Mouse (Mus musculus) spleen, adult 2 months (tissue): ENCODE results near the gene Lmod3. TPM values are rescaled to one million over a fixed set of nuclear protein-coding genes. Genes with fewer than 3 reads are reported as not detected.

Experiments
- DNase-seq, 2 experiments: peaks; one replicate each; pipeline versions ENCODE4 v3.0.0 to v3.0.0-alpha.2; 2012 to 2021; ENCODE audit warnings: low spot score in 2 of 2, low read depth in 1 of 2
- H3K27ac ChIP-seq: fragments of 200-500 bp; 2 replicates; pipeline ENCODE4 v1.5.1; 2012; ENCODE audit warnings: low read length, inconsistent platforms; ENCODE audit not compliant: insufficient read depth
- H3K27me3 ChIP-seq: fragments of 200-500 bp; 2 replicates; pipeline ENCODE4 v1.6.1; 2012; ENCODE audit warnings: mild to moderate bottlenecking, moderate library complexity, low read length, inconsistent platforms; ENCODE audit not compliant: control insufficient read depth, insufficient read depth
- H3K36me3 ChIP-seq: fragments of 200-500 bp; 2 replicates; pipeline ENCODE4 v1.6.1; 2012; ENCODE audit warnings: mild to moderate bottlenecking, low read length, inconsistent platforms; ENCODE audit not compliant: control insufficient read depth, insufficient read depth
- H3K4me1 ChIP-seq: fragments of 200-500 bp; 2 replicates; pipeline ENCODE4 v1.6.1; 2011; ENCODE audit warnings: inconsistent platforms; ENCODE audit not compliant: control insufficient read depth, insufficient read depth, insufficient read length
- H3K4me3 ChIP-seq: fragments of 200-500 bp; 2 replicates; pipeline ENCODE4 v1.5.1; 2011; ENCODE audit warnings: mild to moderate bottlenecking, inconsistent platforms; ENCODE audit not compliant: insufficient read depth, insufficient read length; ENCODE audit errors: extremely low read depth
- CTCF ChIP-seq: fragments of 200-500 bp; IDR thresholded peaks from 2 replicates; pipeline ENCODE4 v1.5.1; 2011; ENCODE audit warnings: mild to moderate bottlenecking, inconsistent platforms; ENCODE audit not compliant: insufficient read depth, insufficient read length, insufficient replicate concordance; ENCODE audit errors: extremely low read depth
- POLR2A ChIP-seq: fragments of 200-500 bp; IDR thresholded peaks from 2 replicates; pipeline ENCODE4 v1.6.1; 2011; ENCODE audit warnings: low read depth, low read length, inconsistent platforms
- WGBS: fragments of 180-500 bp; shearing (Covaris S2); methylation state at CpG from one replicate; pipeline ENCODE4 v1.1.7; 2018; 5-methylcytosine and 5-hydroxymethylcytosine counted together
- polyA plus RNA-seq: library from polyadenylated mRNA; depleted of rRNA; stranded (reverse); fragments of >200 nt; gene quantifications from 2 replicates; pipeline ENCODE4 v1.2.3, GENCODE M21; 2012

The Lmod3 gene
- polyA plus RNA-seq, 1 experiment, result not detected

GRCm38 (mm10) chr6:97289316-97289820 lies 36.8 kb upstream of the Lmod3 start:
- Histone ChIP-seq H3K4me3 (no peak overlapping the region), H3K27me3 (no peaks in the 10 kb centered on the region), H3K36me3 (no peaks in the 10 kb centered on the region), H3K4me1 (peaks cover 7% of the 10 kb centered on the region; the same call in 1 of the 2 replicates), H3K27ac (no peak overlapping the region)
- DNase-seq, result no peak
- 57% methylated on average over 10 of the region's 10 CpGs for WGBS
- TF ChIP-seq POLR2A (no peak), CTCF (no peak)

- TF ChIP-seq POLR2A (no peak), CTCF (no peak)
- H3K27me3 ChIP-seq, result no peaks in the 10 kb centered on the region
- no peak overlapping the region for H3K4me3 ChIP-seq
- no peak for DNase-seq
- no peaks in the 10 kb centered on the region for H3K36me3 ChIP-seq
- 91% methylated on average over 19 of the region's 19 CpGs for WGBS
- H3K4me1 ChIP-seq, result no peaks in the 10 kb centered on the region
- H3K27ac ChIP-seq, result no peak overlapping the region
Observed at GRCm38 (mm10) chr6:97288047-97288855, 35.7 kb upstream of the Lmod3 start.

GRCm38 (mm10) chr6:97286332-97286731 lies 33.8 kb upstream of the Lmod3 start:
- TF ChIP-seq CTCF, result no peak
- no peak for TF ChIP-seq POLR2A
- Histone ChIP-seq H3K4me3 (no peak overlapping the region), H3K27ac (no peak overlapping the region), H3K27me3 (no peaks in the 10 kb centered on the region), H3K4me1 (no peaks in the 10 kb centered on the region), H3K36me3 (no peaks in the 10 kb centered on the region)
- 94% methylated on average over 5 of the region's 5 CpGs for WGBS
- DNase-seq, result no peak

- Histone ChIP-seq H3K27me3 (no peaks in the 10 kb centered on the region), H3K36me3 (no peaks in the 10 kb centered on the region), H3K4me3 (no peak overlapping the region), H3K27ac (no peak overlapping the region), H3K4me1 (no peaks in the 10 kb centered on the region)
- TF ChIP-seq POLR2A, result no peak
- no peak for TF ChIP-seq CTCF
- no peak for DNase-seq
- 85% methylated on average over 1 of the region's 1 CpGs for WGBS
Observed at GRCm38 (mm10) chr6:97283676-97284075, 31.1 kb upstream of the Lmod3 start.

- no peak overlapping the region for H3K4me3 ChIP-seq
- DNase-seq, result no peak
- H3K27ac ChIP-seq, result no peak overlapping the region
- TF ChIP-seq CTCF (no peak), POLR2A (no peak)
- 85% methylated on average over 6 of the region's 6 CpGs for WGBS
- peaks cover 7% of the 10 kb centered on the region; the same call in 1 of the 2 replicates for H3K4me1 ChIP-seq
- H3K36me3 ChIP-seq, result no peaks in the 10 kb centered on the region
- H3K27me3 ChIP-seq, result no peaks in the 10 kb centered on the region
Observed at GRCm38 (mm10) chr6:97278878-97279277, 26.3 kb upstream of the Lmod3 start.

- Histone ChIP-seq H3K4me3 (peak overlapping the region; percentile 18; the same call in 1 of the 2 replicates), H3K4me1 (peaks cover 7% of the 10 kb centered on the region; the same call in 1 of the 2 replicates), H3K27me3 (no peaks in the 10 kb centered on the region), H3K36me3 (no peaks in the 10 kb centered on the region), H3K27ac (no peak overlapping the region)
- 11% methylated on average over 19 of the region's 19 CpGs for WGBS
- TF ChIP-seq POLR2A (no peak), CTCF (peak; percentile 64; the same call in 1 of the 2 replicates)
- DNase-seq, result peak; percentile 14 to 56
Observed at GRCm38 (mm10) chr6:97278014-97278787, 25.6 kb upstream of the Lmod3 start.
